Mouse (Mus musculus) forebrain, embryonic 10.5 days (tissue): ENCODE results near the gene Nhlrc1. TPM values are rescaled to one million over a fixed set of nuclear protein-coding genes. Genes with fewer than 3 reads are reported as not detected.
A peak's percentile ranks its signal among the peaks of the same experiment; 100 is the strongest.

Source experiments
- DNase-seq: peaks from one replicate; pipeline ENCODE4 v3.0.0-alpha.2; 2017; ENCODE audit warnings: low spot score; ENCODE audit errors: extremely low spot score
- H3K27ac ChIP-seq: fragments of 300-500 bp; sonication (generic); 2 replicates; pipeline ENCODE4 v1.5.1; 2016; ENCODE audit warnings: mild to moderate bottlenecking
- H3K27me3 ChIP-seq: fragments of 300-500 bp; sonication (generic); 2 replicates; pipeline ENCODE4 v1.6.1; 2016; ENCODE audit warnings: mild to moderate bottlenecking; ENCODE audit not compliant: poor library complexity, severe bottlenecking
- H3K36me3 ChIP-seq: fragments of 300-500 bp; sonication (generic); replicated peaks from 2 replicates; pipeline ENCODE4 v1.6.1; 2016; ENCODE audit warnings: mild to moderate bottlenecking, moderate library complexity
- H3K4me1 ChIP-seq: fragments of 300-500 bp; sonication (generic); 2 replicates; pipeline ENCODE4 v1.6.1; 2016
- H3K4me3 ChIP-seq: fragments of 300-500 bp; sonication (generic); 2 replicates; pipeline ENCODE4 v1.5.1; 2016; ENCODE audit warnings: mild to moderate bottlenecking, moderate library complexity
- H3K9me3 ChIP-seq: fragments of 300-500 bp; sonication (generic); 2 replicates; pipeline ENCODE4 v1.6.1; 2016; ENCODE audit warnings: mild to moderate bottlenecking, moderate library complexity
- WGBS: fragments of 180-500 bp; shearing (Covaris S2); methylation state at CpG from one replicate; pipeline ENCODE4 v1.1.7; 2016; 5-methylcytosine and 5-hydroxymethylcytosine counted together
- polyA plus RNA-seq: library from polyadenylated mRNA; unstranded; fragments of >200 nt; fragmentation: Nextera tagmentation; extraction: Ambion mirVana; gene quantifications from 2 replicates; pipeline ENCODE4 v1.2.1, GENCODE M21; 2016

Gene Nhlrc1
- polyA plus RNA-seq, 1 experiment from 2014 or later = 4.2 TPM

GRCm38 (mm10) chr13:46993274-46993551 lies 21.4 kb downstream of the Nhlrc1 start:
- WGBS = 88% methylated on average over 2 of the region's 2 CpGs
- Histone ChIP-seq H3K36me3 (no peaks in the 10 kb centered on the region), H3K4me1 (no peaks in the 10 kb centered on the region), H3K4me3 (no peak overlapping the region), H3K27ac (no peak overlapping the region), H3K27me3 (no peaks in the 10 kb centered on the region), H3K9me3 (no peaks in the 10 kb centered on the region)
- no peak for DNase-seq

- Histone ChIP-seq H3K9me3 (no peaks in the 10 kb centered on the region), H3K27me3 (no peaks in the 10 kb centered on the region), H3K27ac (no peak overlapping the region), H3K4me1 (no peaks in the 10 kb centered on the region), H3K4me3 (no peak overlapping the region), H3K36me3 (no peaks in the 10 kb centered on the region)
- 78% methylated on average over 7 of the region's 7 CpGs for WGBS
- no peak for DNase-seq
Measured at GRCm38 (mm10) chr13:46992516-46993273, 22.0 kb downstream of the Nhlrc1 start.

DNA sequence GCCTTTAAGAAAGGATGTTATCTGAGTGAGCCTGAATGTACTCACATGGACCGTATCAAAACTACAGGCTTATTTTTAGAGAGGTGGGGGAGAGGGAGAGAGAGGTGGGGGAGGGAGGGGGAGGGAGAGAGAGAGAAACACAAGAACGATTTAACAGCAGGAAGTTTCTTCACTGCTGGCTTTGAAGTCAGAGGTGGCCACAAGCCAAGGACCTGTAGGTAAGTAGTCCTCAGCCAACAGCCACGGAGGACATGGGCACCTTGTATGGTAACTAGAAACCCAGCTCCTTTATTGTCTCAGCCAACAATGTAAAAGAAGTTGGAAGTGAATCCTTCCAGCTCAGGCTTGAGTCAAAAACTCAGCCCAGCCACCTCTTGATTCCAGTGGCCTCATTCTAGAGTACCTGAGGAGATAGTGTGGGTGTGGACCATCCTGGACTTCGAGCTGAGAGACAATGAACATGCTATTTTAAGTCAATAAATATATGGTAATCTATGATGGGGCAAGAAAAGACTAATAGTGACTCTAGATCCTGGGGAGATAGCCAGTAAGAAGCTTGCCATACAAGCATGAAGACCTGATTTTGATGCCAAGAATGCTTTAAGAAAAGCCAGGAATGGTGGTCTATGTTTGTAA lies 24.2 kb downstream of the Nhlrc1 start:
- H3K27me3 ChIP-seq = no peaks in the 10 kb centered on the region
- no peaks in the 10 kb centered on the region for H3K36me3 ChIP-seq
- WGBS = 63% methylated on average over 4 of the region's 4 CpGs
- DNase-seq = no peak
- H3K27ac ChIP-seq = no peak overlapping the region
- no peaks in the 10 kb centered on the region for H3K9me3 ChIP-seq
- H3K4me3 ChIP-seq = no peak overlapping the region
- no peaks in the 10 kb centered on the region for H3K4me1 ChIP-seq

- no peak overlapping the region for H3K27ac ChIP-seq
- no peaks in the 10 kb centered on the region for H3K27me3 ChIP-seq
- no peak overlapping the region for H3K4me3 ChIP-seq
- 80% methylated on average over 8 of the region's 8 CpGs for WGBS
- no peaks in the 10 kb centered on the region for H3K9me3 ChIP-seq
- DNase-seq = no peak
- no peaks in the 10 kb centered on the region for H3K4me1 ChIP-seq
- H3K36me3 ChIP-seq = no peaks in the 10 kb centered on the region
Measured at GRCm38 (mm10) chr13:46987941-46988340, 26.7 kb downstream of the Nhlrc1 start.

DNA sequence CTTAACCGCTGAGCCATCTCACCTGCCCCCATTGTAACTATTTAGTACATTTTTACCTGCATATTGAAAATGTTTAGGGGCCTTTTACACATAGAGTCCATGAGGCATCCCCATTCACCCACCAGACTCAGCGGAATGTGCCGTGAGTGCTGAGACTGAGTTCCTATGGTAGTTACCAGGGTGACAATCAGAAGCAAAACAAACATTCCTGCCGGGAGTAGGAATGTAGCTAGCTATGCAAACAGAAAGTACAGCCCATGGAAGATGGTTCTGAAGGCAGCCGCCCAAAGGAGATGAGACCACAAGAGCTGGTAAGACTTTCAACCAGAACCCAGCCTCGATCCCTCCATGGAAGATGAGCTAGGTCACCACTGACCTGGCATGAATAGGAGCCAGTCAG lies 28.4 kb downstream of the Nhlrc1 start:
- no peaks in the 10 kb centered on the region for H3K36me3 ChIP-seq
- H3K9me3 ChIP-seq = no peaks in the 10 kb centered on the region
- H3K4me1 ChIP-seq = no peaks in the 10 kb centered on the region
- no peak overlapping the region for H3K27ac ChIP-seq
- WGBS = 86% methylated on average over 6 of the region's 6 CpGs
- H3K27me3 ChIP-seq = no peaks in the 10 kb centered on the region
- no peak for DNase-seq
- H3K4me3 ChIP-seq = no peak overlapping the region

- DNase-seq = no peak
- WGBS = 89% methylated on average over 2 of the region's 2 CpGs
- Histone ChIP-seq H3K4me3 (no peak overlapping the region), H3K4me1 (peaks cover 8% of the 10 kb centered on the region; the same call in 1 of the 2 replicates), H3K27ac (no peak overlapping the region), H3K9me3 (no peaks in the 10 kb centered on the region), H3K36me3 (no peaks in the 10 kb centered on the region), H3K27me3 (no peaks in the 10 kb centered on the region)
Measured at GRCm38 (mm10) chr13:46983878-46984277, 30.8 kb downstream of the Nhlrc1 start.

DNA sequence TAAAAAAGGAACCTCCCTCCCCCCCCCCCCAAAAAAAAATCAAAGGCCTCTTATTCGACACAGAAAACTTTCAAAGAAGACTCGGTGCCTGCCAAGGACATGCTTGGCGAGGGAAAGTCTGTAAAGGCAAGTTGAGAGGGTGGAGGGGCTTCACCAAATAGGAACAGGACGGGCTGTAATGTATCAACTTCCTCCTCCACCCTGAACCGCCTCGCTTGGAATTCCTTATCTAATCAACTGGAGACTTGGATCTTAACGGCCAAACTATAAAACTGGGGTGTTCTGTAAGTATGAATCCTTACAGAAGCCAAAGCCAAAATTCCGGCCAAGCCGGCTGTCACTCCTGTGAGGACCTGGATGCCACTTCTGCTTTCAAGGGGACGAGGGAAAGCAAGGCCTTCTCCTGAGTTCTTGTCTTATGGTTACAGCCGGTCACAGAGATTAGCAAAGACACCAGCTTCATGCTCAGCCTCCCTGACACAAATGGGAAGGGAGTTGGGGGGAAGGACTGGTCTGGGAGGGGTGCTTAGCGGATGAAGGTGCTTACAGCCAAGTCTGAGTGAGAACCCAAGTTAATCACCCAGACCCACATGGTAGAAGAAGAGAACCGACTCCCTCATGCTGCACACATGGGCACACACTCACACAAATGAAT lies 34.7 kb downstream of the Nhlrc1 start:
- no peaks in the 10 kb centered on the region for H3K9me3 ChIP-seq
- H3K4me3 ChIP-seq = no peak overlapping the region
- 79% methylated on average over 13 of the region's 13 CpGs for WGBS
- H3K4me1 ChIP-seq = peaks cover 23% of the 10 kb centered on the region
- DNase-seq = no peak
- H3K27me3 ChIP-seq = no peaks in the 10 kb centered on the region
- no peak overlapping the region for H3K27ac ChIP-seq
- no peaks in the 10 kb centered on the region for H3K36me3 ChIP-seq

- 95% methylated on average over 7 of the region's 7 CpGs for WGBS
- DNase-seq = no peak
- H3K27me3 ChIP-seq = no peaks in the 10 kb centered on the region
- no peaks in the 10 kb centered on the region for H3K36me3 ChIP-seq
- peaks cover 30% of the 10 kb centered on the region for H3K4me1 ChIP-seq
- no peaks in the 10 kb centered on the region for H3K9me3 ChIP-seq
- peak overlapping the region; percentile 90 for H3K27ac ChIP-seq
- H3K4me3 ChIP-seq = no peak overlapping the region
Measured at GRCm38 (mm10) chr13:46976532-46976931, 38.1 kb downstream of the Nhlrc1 start.

GRCm38 (mm10) chr13:46975930-46976329 lies 38.7 kb downstream of the Nhlrc1 start:
- H3K36me3 ChIP-seq = no peaks in the 10 kb centered on the region
- H3K27ac ChIP-seq = peak overlapping the region; percentile 90
- H3K27me3 ChIP-seq = no peaks in the 10 kb centered on the region
- no peak overlapping the region; the same call in 1 of the 2 replicates for H3K4me3 ChIP-seq
- no peak for DNase-seq
- WGBS = 72% methylated on average over 4 of the region's 4 CpGs
- H3K4me1 ChIP-seq = peaks cover 30% of the 10 kb centered on the region
- no peaks in the 10 kb centered on the region for H3K9me3 ChIP-seq

DNA sequence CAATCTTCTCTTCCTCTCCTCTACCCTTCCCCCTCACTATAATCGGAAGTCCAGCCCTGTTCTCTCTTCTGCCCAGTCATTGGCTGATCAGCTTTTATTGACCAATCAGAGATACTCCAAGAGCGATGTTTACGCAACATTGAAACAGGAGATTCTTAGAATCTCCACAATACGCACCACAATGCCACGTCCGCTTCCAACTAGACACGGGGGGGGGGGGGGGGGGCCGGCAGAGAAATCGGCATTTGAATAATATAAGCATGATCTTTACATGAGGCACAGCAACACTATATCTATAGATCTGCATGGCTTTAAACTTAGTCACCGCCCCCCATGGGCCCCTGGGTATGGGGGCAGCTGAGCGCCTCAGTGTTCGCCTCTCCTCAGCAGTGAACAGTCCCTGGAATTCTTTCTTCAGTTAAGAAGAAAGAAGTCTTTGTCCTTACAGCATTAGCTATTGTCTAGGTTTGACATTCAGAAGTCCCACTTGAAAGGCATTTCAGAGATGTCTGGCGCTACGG lies 39.6 kb downstream of the Nhlrc1 start:
- H3K36me3 ChIP-seq = no peaks in the 10 kb centered on the region
- no peaks in the 10 kb centered on the region for H3K27me3 ChIP-seq
- peak overlapping the region; percentile 90 for H3K27ac ChIP-seq
- 25% methylated on average over 14 of the region's 14 CpGs for WGBS
- H3K9me3 ChIP-seq = no peaks in the 10 kb centered on the region
- H3K4me3 ChIP-seq = peak overlapping the region; percentile 48
- peak; percentile 77 for DNase-seq
- peaks cover 30% of the 10 kb centered on the region for H3K4me1 ChIP-seq

DNA sequence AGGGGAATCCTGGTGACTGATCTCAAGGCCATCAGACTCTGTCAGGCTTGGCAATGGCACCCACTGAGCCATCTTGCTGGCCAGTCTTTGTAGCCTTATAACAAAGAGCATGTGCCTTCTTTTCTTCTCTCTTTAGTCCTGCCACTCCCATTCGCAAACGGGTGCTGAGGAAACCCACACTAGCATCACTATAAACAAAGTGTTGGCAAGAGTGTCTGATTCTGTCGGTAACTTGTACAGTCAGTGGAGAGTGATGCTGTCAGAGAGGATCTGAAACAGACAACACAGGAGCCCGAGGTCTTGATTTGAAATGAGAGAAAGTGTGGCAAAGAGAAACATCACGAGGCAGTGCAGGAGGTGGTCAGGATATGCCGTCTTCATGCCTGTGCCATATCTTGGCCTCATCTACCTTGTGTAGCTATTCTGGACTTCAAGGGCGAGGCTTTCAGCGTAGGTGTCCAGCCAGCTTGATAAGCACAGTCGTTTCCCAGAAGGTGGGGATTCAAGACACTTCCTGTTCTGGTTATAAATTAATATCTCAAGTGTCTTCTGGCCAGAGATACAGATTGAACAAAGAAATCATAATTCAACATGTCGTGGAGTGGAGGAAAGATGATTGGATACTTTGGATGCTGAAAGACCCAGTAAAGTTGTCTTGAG lies 44.2 kb downstream of the Nhlrc1 start:
- no peak for DNase-seq
- no peak overlapping the region for H3K27ac ChIP-seq
- H3K4me3 ChIP-seq = no peak overlapping the region
- H3K27me3 ChIP-seq = no peaks in the 10 kb centered on the region
- no peaks in the 10 kb centered on the region for H3K9me3 ChIP-seq
- H3K4me1 ChIP-seq = peaks cover 17% of the 10 kb centered on the region
- no peaks in the 10 kb centered on the region for H3K36me3 ChIP-seq
- 87% methylated on average over 10 of the region's 10 CpGs for WGBS

GRCm38 (mm10) chr13:46968626-46969025 lies 46.0 kb downstream of the Nhlrc1 start:
- H3K27ac ChIP-seq = no peak overlapping the region
- no peak for DNase-seq
- H3K9me3 ChIP-seq = 0 out of 2 replicates have a peak, but pooled peaks cover 6% of the 10 kb centered on the region
- no peak overlapping the region for H3K4me3 ChIP-seq
- no peaks in the 10 kb centered on the region for H3K36me3 ChIP-seq
- H3K27me3 ChIP-seq = no peaks in the 10 kb centered on the region
- H3K4me1 ChIP-seq = peaks cover 5% of the 10 kb centered on the region; the same call in 1 of the 2 replicates
- 91% methylated on average over 2 of the region's 2 CpGs for WGBS
